9 mouse cellular contexts compared by ENCODE assay signal in genomic region chr12:12938850-12939249, GRCm38 (mm10). TPM values are rescaled to one million over a fixed set of nuclear protein-coding genes. Genes with fewer than 3 reads are reported as not detected.
A peak's percentile ranks its signal among the peaks of the same experiment; 100 is the strongest.
DNase-seq lines count a peak whose midpoint lies in the region; ATAC-seq lines count a peak whose summit lies in the region.
"Had no signal": no experiment of that assay in that cellular context is flagged by ENCODE, and none has a peak within 500 bp of the region (broad histone marks: within the 10 kb centered on the region; RNA-seq: fewer than 3 reads in every experiment).

No protein-coding gene starts in this region.

- H3K9me3 ChIP-seq in embryonic facial prominence, embryonic 11.5 days (replicated peaks; ENCODE audit: control insufficient read depth, low read length) = no peaks in the 10 kb centered on the region

- H3K4me3 ChIP-seq in embryonic facial prominence, embryonic 11.5 days (ENCODE audit: low read depth, low read length) = peak overlapping the region; percentile 90

- H3K27me3 ChIP-seq in embryonic facial prominence, embryonic 11.5 days (ENCODE audit: control insufficient read depth, insufficient read depth, low read length) = no peaks in the 10 kb centered on the region
- H3K27me3 ChIP-seq: CH12.LX had no signal

- peak; percentile 62 to 65 for DNase-seq in left cerebral cortex, adult 18-20 months (ENCODE audit: low spot score in 2 of 2)
- no peak for DNase-seq in left cerebral cortex, adult 11 months (ENCODE audit: low spot score)
- DNase-seq in embryonic facial prominence, embryonic 11.5 days (ENCODE audit: low spot score) = peak; percentile 88
- DNase-seq in heart, adult 9 months (ENCODE audit: low spot score in 2 of 2) = peak; percentile 29 to 45
- peak; percentile 58 for DNase-seq in kidney, adult 9 months
- DNase-seq in liver = peak; percentile 62
- DNase-seq in naive thymus-derived CD4-positive, alpha-beta T cell, adult 2 months (ENCODE audit: low read depth) = peak; percentile 63
- DNase-seq in testis, postnatal 14 days (ENCODE audit: low spot score) = peak; percentile 33

- peaks cover 5% of the 10 kb centered on the region for H3K4me1 ChIP-seq in embryonic facial prominence, embryonic 11.5 days (ENCODE audit: control insufficient read depth, insufficient read depth, low read length)

- peaks cover 12% of the 10 kb centered on the region for H3K36me3 ChIP-seq in embryonic facial prominence, embryonic 11.5 days (replicated peaks; ENCODE audit: control insufficient read depth, insufficient read depth, low read depth, low read length)

- H3K9ac ChIP-seq in embryonic facial prominence, embryonic 11.5 days (replicated peaks; ENCODE audit: low read length) = peak overlapping the region; percentile 96

- H3K4me2 ChIP-seq in embryonic facial prominence, embryonic 11.5 days (ENCODE audit: low read depth, low read length) = peak overlapping the region; percentile 94

- H3K27ac ChIP-seq in embryonic facial prominence, embryonic 11.5 days (replicated peaks; ENCODE audit: low read depth, low read length) = peak overlapping the region; percentile 91

- ATAC-seq in embryonic facial prominence, embryonic 11.5 days (replicated peaks; ENCODE audit: insufficient number of reproducible peaks, low FRiP score, low TSS enrichment, low read depth) = no peak

- WGBS in embryonic facial prominence, embryonic 11.5 days = 0% methylated on average over 12 of the region's 12 CpGs

RNA-seq across cellular contexts. Expression of gene Mycn, which starts 2.9 kb away (rescaled TPM):
- total RNA-seq in left cerebral cortex, adult 18-20 months (2021) = 10 to 100 TPM; 10.8 to 12.8 TPM
- polyA plus RNA-seq in embryonic facial prominence, embryonic 11.5 days (2014; fragmentation: Nextera tagmentation; extraction: Ambion mirVana) = 93.9 and 97.6 TPM in 2 replicates
- total RNA-seq: CH12.LX had no signal
